Mouse (Mus musculus): ENCODE measurements around the gene Nup210l.

GRCm38 (mm10) chr3:90155996-90156395 is 52.1 kb downstream of the Nup210l start:
- TF ChIP-seq POLR2A (IDR thresholded peaks at IDR 0.05; ENCODE audit: low read depth, low read length) (no peak), CTCF (conservative IDR thresholded peaks at IDR 0.05; ENCODE audit: insufficient read depth, insufficient read length, low read depth, low read length) (no peak)

Measured in kidney, adult 2 months (tissue).